Mouse (Mus musculus): ENCODE data around the gene Wrap73.

DNA sequence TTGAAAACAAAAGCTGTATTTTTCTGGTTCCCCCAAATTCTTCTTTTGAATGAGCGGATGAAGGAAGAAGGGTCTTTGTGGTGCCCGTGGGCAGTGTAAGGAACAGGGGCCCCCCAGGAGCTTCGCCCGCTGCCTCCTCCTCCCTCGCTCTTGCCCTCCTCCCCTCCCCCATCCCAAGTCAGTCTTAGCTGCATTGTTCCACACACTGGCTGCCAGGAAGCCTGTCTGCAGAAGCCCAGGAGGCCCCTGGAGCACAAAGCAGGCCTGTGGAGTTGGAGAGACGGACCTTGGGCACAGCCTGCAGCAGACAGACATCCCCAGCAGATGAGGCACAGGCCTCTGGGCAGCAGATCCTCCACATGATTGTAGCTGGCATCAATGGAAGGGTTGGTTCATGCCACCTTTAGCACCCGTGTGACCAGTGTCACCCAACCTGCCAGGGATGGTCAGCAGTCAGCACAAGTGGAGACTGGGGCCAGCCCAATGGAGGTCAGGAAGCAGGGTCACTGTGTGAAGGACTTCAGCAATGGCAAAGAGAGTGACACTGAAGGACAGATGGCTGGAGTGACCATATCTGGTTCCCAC is 56.3 kb downstream of the Wrap73 start:
- TF ChIP-seq CTCF (IDR thresholded peaks at IDR 0.05; ENCODE audit: borderline replicate concordance, insufficient read depth, low read length) (no peak), POLR2A (IDR thresholded peaks at IDR 0.05; ENCODE audit: low read depth, low read length) (no peak)
